Mouse (Mus musculus): ENCODE results near the gene Lyrm9.

- no peak for TF ChIP-seq CTCF (IDR thresholded peaks at IDR 0.05; ENCODE audit: low read depth)
- no peak for TF ChIP-seq EP300 (IDR thresholded peaks at IDR 0.05; ENCODE audit: low read depth)
Measured at GRCm38 (mm10) chr11:78870891-78871290, 44.5 kb downstream of the Lyrm9 start.
